Mouse (Mus musculus) gastrocnemius, postnatal 36 days (tissue): ENCODE measurements at regions not wholly inside any gene's neighbourhood (a gene's known extent, or its start where the extent isn't known, plus 50 kb on each side); places are given as distances from the start of the nearest gene placed in this dataset.
"Not testable (repeated sequence)": the region's sequence is repeated elsewhere in the genome, so short reads cannot be mapped to it uniquely, and the experiment has no call there.

ENCODE experiments used
- DNase-seq, 2 experiments: peaks; one replicate each; pipeline ENCODE4 v3.0.0; 2022
- intact Hi-C: fragments of 180-260 bp; cut with DNase I; formaldehyde crosslinking; loops from one replicate; pipeline ENCODE4 v1.15.1; 2025

- no peak for DNase-seq
- intact Hi-C loops = no loop called here
Measured at GRCm38 (mm10) chr7:138503016-138503415, 105.5 kb upstream of the Tcerg1l start.

GRCm38 (mm10) chr7:138501347-138502014 is 104.0 kb upstream of the Tcerg1l start:
- DNase-seq = no peak

GRCm38 (mm10) chr7:138497771-138498170 is 100.2 kb upstream of the Tcerg1l start:
- no peak for DNase-seq
- intact Hi-C loops = no loop called here

More at GRCm38 (mm10) chr7:138501347-138502014, 104.0 kb upstream of the Tcerg1l start:
- intact Hi-C loops = no loop called here

GRCm38 (mm10) chr7:138497202-138497601 is 99.7 kb upstream of the Tcerg1l start:
- intact Hi-C loops = no loop called here
- DNase-seq = no peak

DNA sequence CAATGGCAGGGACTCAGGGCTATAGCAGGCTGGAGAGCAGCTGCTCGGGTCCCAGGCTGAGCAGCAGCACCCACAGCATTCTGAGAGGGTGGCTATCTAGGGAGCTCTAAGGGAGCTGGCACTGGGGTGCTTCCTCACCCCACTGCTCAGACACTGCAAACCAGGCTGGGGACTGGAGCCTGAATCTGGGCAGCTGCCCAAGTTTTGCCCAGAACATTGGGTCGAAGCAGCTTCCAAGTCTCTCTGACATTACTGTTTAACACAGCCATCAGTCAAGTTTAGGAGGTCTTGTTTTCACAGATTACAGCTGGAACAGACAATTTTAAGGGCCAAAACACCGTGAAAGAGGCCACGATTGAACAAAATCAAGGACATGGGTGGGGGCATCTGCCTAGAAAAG is 96.1 kb upstream of the Tcerg1l start:
- no peak for DNase-seq
- intact Hi-C loops = no loop called here

DNA sequence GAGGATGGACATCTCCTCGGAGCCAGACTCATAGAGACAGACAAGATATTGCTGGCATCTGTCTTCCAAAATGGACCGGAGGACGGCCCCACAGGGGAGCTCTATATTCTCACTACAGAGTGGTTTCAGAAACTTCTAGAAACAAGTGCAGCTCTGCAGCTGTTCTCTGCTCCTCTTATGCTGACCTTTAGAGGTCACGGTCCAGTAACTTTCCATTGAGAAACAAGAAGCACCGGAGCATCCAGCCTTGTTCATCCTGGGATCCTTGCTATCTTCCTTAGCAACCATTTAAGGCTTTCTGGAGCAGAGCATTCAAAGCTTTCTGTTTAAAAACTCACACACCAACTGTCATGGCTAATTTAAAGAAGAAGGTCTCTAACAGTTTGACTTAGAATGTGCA is 94.7 kb upstream of the Tcerg1l start:
- DNase-seq = no peak
- intact Hi-C loops = no loop called here

DNA sequence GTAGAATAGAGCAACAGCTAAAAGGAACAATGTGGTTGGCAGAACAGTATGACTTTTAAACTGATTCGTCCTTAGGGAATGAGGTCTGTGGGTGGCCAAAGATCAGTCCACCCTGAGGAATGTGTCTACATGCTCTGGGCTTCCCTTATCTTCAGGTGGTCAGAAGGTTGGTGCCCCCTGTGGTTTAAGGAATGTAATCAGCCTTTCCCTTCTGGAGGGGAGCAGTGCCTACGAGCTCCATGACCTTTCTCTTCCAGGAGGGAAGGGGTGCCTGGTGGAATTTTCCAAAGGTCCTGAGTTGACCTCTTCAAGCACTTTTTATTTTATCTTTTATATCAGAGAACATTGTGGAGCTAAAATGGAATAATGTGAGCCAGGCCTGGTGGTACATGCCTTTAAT is 91.9 kb upstream of the Tcerg1l start:
- no peak for DNase-seq
- intact Hi-C loops = no loop called here

DNA sequence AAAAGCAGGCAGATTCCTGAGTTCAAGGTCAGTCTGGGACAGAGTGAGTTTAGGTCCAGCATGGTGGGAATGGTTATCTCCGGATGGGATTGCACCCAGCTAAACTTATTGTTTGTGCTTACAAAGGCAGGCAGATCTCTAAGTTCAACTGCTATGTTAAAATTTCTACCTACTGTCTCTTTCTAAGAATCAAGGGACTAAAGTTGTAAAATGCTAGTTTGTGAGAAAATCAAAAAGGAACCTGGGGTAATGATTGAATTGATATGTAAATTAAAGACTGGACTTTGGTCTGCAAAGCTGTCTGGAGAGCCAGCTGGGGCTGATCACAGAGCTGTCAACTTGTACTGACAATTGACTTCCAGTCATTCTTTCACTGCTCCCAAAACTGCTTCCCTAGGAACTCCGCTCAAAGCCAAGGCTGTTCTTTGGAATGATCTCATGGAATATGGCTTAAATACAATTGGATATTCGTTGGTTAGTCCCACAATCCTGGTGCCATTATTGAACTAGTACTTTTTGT is 90.7 kb upstream of the Tcerg1l start:
- intact Hi-C loops = no loop called here
- no peak for DNase-seq

DNA sequence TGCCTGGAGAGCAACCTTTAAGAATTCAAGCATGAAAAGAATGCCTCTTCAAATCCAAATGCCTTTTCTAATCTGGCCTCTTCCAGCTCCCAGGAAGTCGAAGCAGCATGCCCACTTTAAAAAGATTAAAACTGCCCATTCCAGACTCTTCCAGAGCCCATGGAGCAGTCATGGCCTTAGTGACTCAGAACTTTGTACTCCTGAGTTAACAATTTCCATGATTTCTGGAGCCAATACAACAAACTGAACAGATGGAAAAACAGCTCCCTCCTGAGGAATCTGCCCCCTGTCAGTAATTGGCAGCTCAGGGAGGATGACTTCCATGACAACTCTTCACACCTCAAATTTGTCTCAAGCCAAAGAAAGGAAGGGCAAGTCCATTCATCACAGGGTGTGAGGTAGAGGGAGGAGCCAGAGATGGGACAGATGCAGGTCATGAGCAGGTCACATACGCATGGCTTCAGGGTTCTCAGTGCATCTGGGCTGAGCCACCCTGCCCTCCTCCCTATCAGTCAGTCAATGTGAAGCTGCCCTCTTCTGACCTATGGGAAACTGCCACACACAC is 75.4 kb upstream of the Tcerg1l start:
- no peak for DNase-seq
- intact Hi-C loops = no loop called here

DNA sequence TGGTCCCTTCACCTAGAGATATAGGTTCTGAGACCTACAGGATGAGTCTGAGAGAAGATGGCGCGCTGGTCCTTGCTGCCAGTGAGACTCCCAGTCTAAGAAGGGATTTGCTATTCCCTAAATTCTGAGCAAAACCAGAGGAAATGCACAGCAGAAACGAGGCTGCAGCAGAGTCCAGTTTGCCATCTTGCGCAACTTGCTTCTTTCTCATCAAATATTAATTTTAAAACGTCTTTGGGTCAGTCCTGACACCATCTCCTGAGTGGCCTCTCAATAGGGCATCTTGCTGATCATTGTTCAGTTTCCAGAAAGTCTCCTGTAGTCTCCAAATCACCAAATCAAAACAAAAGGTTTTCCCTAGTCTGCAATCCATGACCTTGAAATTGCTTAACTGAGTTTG is 74.8 kb upstream of the Tcerg1l start:
- intact Hi-C loops = no loop called here
- DNase-seq = no peak

- no peak for DNase-seq
- intact Hi-C loops = no loop called here
Measured at GRCm38 (mm10) chr7:138469211-138469610, 71.7 kb upstream of the Tcerg1l start.

- intact Hi-C loops = no loop called here
- no peak for DNase-seq
Measured at GRCm38 (mm10) chr7:138468436-138468835, 70.9 kb upstream of the Tcerg1l start.

DNA sequence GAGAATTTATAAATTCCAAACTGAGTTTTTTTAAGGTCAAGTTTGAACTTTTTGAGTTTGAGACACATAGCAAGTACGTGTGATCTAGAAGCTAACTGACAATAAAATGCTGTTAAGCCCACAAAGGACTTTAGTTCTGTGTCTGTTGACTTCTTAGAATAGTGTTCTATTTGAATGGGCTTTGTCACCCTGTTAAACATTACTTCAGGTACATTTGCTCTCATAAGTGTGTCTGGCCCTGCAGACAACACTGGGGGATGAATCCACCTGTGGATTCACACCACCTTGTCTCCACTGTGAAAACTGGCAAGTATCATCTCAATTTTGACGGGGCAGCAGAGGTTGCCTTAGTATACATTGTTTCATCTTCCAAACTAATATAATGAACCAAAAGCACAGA is 70.5 kb upstream of the Tcerg1l start:
- intact Hi-C loops = no loop called here
- DNase-seq = no peak

DNA sequence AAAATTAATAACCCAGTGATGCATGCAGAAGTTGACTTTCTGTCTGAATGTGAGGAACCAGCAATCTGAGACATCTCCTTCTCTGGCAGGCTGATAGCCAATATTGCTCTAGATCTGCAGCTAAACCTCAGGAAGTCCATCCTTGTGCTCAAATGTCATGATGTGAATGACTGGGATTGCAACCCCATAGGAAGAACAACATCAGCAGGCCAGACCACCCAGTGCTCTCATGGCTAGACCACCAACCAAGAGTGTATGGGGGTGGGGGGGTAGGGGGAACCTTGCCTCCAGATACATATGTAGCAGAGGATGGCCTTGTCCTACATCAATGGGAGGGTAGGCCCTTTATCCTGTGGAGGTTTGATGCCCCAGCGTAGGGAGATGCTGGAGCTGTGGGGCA is 69.9 kb upstream of the Tcerg1l start:
- intact Hi-C loops = no loop called here
- DNase-seq = no peak

- intact Hi-C loops = no loop called here
- DNase-seq = no peak
Measured at GRCm38 (mm10) chr7:138457964-138458363, 60.4 kb upstream of the Tcerg1l start.

- intact Hi-C loops = no loop called here
- DNase-seq = no peak
Measured at GRCm38 (mm10) chr7:138455371-138455770, 57.8 kb upstream of the Tcerg1l start.

DNA sequence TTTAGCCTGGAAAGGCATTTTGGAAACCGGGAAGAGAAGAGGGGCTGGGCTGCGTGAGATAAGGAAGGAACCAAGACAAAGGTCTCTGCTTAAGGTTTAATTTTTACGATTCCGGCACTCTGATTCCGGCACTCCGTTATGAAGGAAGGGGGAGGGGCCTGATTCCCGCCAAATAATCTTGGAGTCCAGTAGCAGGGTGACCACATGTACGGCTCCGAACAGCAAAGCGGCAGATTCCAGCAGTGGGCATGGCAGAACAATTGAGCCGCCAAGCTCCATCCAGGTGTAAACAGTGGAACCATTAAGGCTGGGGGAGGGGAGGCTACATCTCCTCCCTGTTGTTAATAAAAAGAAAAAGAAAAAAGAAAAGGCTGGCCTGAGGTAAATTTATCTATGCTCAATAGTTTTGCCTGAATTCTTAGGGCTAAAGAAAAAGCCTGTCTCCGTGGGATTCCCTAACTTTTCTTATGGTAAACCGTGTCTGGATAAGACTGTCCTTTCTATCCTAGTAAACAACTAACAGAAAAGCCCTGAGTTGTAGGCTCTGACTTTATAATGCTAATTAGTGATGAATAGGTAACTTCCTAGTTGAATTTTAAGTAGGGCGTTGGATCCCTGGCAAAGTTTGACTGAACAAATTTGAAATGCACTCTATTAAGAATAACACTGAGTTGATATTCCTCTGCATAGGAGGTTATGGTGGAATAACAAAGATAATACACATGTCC is 57.1 kb upstream of the Tcerg1l start:
- DNase-seq, intact Hi-C loops: not testable (repeated sequence)

DNA sequence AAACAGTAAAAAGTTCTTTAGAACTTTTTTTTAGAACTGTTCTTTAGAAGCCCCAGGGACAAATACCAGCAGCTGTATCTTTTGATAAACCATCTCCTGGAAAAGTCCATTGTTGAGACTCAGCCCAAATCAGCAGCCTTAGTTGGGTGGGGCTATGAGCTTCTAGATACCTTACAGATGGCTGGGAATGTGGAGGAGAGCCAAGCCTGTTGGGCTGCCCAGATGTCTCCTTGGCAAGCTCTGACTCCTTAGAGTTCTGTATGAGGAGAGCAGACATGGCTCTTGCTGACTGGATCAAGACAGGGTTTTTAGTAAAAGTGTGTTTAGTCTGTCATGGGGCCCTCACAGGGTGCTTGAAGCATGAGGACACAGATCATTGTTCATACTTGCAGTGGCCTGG is 53.8 kb upstream of the Tcerg1l start:
- no peak for DNase-seq
- intact Hi-C loops = no loop called here

- DNase-seq = no peak
- intact Hi-C loops = no loop called here
Measured at GRCm38 (mm10) chr7:138448519-138448918, 51.0 kb upstream of the Tcerg1l start.
